Mouse (Mus musculus): ENCODE data around the gene Plgrkt.

The Plgrkt gene

GRCm38 (mm10) chr19:29350991-29351390 lies 16.2 kb downstream of the Plgrkt start:
- no peak for DNase-seq

DNA sequence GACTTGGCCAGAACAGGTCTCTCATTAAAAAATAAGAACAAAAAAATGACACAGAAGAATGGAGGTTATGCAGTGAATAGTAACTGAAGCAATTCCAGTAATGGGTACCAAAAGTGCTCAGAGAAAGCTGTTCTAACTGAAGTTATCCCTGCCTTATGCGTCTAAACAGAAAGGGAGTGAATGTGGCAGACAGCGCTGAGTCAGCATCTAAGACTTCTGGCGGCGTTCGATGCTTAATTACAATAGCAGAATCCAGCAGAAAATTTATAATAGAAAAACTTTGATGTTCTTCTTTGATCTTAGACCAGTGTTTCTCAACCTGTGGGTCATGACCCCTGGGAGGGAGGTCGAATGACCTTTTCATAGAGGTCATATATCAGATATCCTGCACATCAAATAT lies 21.6 kb downstream of the Plgrkt start:
- no peak for DNase-seq

- no peak for DNase-seq
Observed at GRCm38 (mm10) chr19:29344868-29345267, 22.3 kb downstream of the Plgrkt start.

DNA sequence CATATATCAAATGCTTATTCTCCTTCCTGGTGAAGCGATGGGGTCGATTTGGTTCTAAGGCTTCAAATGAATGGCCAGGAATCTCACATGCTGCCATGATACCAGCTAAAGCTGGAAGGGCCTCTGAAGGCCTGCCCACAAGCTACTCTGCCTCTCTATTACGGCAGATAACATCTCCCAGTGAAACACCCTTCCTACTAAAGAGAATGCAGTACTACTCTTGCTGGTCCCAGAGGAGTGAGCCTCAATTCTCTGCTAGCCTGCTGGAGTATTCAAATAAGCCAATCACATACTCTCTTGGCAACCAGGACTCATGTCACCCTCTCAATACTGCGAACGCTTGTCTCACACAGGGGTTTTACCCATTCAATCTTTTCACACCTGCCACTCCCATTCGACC lies 24.9 kb downstream of the Plgrkt start:
- DNase-seq, result no peak

DNA sequence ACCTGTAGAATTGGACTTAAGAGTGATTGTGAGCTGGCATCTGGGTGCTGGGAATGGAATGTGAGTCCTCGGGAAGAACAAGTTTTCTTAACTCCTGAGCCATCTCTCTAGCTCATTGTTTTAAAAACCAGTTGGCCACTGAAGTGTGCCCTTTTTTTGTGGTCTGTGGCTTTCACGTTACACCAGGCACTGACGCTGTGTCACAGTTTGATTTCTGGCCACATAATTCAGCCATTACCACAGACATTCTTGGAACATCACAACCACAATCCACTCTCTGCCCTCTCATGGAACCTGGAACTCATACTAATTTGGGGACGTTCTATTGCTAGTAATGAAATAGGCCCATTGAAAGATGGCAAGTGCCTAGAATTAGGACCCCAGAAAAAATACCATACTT lies 26.2 kb downstream of the Plgrkt start:
- DNase-seq, result no peak

DNA sequence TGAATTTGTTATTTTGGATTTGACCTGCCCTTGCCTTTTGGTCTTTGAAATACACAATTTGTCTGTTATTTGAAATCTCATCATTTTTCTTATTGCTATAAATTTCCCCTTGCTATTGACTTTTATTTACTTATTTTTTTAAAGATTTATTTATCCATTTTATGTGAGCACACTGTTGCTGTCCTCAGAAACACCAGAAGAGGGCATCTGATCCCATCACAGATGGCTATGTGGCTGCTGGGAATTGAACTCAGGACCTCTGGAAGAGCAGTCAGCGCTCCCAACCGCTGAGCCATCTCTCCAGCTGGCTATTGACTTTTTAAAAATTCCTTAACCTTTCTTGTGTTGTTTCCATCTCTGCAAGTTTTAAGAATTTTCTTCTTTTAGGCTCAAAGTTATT lies 30.6 kb downstream of the Plgrkt start:
- DNase-seq, result no peak

GRCm38 (mm10) chr19:29334068-29334745 lies 33.0 kb downstream of the Plgrkt start, which contains the start of gene Rln1:
Rln1 (minus strand) TSS chr19:29334670.
- peak; percentile 48 for DNase-seq

DNA sequence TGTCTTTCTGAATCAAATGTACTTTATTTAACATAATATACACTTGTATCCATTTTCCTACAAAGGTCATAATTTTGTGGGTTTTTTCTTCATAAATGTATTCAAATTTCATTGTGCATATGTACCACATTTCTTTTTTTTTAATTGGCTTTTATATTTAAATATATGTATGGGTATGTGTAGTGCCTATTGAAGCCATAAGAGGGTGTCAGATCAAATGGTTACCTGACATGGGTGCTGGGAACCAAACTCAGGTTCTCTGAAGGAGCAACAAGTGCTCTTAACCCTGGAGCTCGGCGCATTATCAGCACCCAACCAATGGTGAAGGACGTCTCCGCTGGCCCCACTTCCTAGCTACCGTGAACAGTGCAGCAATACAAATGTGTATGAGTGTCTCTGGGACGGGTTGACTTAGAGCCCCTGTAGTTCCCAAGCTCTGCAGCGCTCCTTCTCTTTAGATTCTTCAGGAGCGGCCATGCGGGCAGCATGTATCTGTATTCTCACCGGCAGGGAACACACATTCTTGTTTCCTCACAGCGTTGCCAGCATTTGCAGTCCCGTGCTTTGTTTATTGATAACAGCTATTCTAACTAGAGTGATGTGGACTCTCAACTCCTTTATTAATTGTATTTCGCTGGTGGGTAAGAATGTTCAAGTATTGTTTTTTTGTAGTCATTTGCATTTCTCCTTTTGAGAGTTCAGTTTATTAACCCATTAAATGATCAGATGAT lies 40.2 kb downstream of the Plgrkt start:
- DNase-seq, result no peak

GRCm38 (mm10) chr19:29326396-29326795 lies 40.8 kb downstream of the Plgrkt start:
- no peak for DNase-seq

- DNase-seq, result no peak
Observed at GRCm38 (mm10) chr19:29325852-29326180, 41.4 kb downstream of the Plgrkt start.

DNA sequence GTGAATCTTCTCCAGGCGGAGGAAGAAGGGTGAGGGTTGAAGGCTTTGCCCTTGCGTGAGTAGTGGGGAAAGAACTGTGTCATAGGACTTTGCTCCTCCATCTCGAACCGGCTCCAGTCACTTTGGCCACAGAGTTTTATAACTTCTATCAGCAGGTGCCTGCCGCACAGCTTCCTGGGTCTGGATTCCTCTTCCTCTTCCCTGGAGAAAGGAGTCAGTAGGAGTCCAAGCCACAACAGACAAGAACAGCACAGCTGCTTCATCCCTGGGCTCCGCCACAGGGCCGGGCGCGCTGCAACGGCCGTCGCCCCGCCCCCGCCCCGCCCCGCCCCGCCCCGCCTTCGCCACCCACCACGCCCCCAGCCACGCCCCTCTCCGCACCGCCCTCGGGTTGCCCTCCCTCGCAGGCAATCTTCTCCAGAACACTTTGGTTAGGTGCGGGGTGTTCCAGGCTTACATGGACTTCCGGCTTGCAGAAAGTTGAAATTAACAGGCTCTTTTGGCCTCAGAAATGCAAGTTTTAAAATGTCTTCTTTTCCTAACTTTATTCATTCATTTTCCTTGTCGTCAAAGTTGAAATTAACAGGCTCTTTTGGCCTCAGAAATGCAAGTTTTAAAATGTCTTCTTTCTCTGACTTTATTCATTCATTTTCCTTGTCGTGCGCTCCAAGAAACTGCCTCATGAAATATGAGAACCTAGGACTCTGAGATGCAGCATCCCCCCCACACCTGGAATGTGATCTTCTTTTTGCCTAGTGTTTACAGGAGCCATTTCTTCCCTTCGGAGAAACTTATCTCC lies 41.9 kb downstream of the Plgrkt start, which contains the start of gene Insl6:
Gene Insl6, minus strand, starts transcription at position 304 of the 799 bp plus-strand sequence.
- DNase-seq, result peak; percentile 80

GRCm38 (mm10) chr19:29323416-29324049 lies 43.7 kb downstream of the Plgrkt start:
- DNase-seq, result no peak

DNA sequence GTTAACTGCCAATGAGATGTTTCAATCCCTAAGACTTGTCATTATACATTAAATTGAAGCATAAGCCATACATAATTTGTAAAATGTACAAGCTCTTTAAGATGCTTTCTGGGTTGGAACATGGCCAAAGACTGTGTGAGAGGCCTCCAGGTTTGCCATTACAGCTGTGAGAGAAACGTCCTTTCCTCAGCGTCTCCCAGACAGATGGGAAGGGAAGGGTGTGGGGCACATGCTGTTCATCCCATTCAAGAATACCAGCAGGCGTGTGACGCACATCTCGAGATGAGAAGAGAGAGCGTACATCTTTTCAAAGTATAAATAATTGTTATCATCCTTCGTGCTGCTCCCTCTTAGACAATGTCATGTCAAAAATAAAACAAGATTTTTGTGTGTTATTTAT lies 54.5 kb downstream of the Plgrkt start:
- no peak for DNase-seq

DNA sequence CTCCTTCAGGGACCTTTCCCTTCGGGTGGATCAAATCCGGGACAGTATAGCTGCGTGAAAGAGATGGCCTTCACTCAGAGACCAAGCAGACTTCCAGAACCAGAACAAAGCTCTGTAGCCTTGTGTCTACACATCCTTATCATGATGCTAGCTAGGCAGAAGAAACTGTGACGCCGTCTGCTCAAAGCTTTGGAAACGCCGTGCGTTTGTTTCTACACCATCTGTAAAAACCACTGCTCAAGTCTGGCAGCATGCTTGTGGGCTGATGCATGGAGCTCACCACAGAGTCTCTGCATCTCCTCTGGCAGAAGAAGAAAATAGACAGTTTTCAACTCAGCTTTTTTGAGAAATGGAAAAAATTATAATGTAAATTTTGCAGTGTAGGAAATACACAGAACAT lies 55.4 kb downstream of the Plgrkt start:
- DNase-seq, result no peak

DNA sequence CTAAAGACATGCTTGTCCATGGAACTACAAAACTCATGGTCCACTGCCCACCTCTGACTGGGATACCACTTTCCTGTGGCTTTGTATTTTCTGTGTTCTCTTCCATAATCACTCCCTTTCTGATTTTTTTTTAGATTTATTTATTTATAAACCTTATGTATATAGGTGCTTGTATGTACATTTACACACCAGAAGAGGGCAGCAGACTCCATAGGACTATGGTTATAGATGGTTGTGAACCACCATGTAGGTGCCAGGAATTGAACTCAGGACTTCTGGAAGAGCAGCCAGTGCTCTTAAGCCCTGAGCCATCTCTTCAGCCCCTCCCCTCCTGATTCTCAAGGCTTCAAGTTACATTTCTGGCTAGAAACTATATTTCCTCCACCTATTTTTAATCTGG lies 58.4 kb downstream of the Plgrkt start:
- DNase-seq, result no peak

- DNase-seq, result no peak
Observed at GRCm38 (mm10) chr19:29302119-29302518, 65.1 kb downstream of the Plgrkt start.

DNA sequence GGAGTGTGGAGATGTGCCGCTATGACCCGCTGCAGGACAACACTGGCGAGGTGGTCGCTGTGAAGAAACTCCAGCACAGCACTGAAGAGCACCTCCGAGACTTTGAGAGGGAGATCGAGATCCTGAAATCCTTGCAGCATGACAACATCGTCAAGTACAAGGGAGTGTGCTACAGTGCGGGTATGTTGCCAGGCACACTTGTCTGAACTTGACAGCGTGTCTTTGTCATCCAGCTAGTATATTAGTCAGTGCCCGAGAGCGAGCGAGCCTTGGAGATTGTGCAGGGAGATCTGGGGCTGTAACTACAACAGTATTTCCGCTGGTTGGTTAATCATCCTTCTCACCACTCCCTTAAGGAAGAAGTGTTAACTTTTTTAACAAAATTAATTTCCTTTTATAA lies 66.3 kb downstream of the Plgrkt start:
- no peak for DNase-seq

Data from kidney, postnatal 14 days (tissue).